Mouse (Mus musculus) CH12.LX (cell line): ENCODE results near the gene Rimkla.

Source experiments
- CTCF ChIP-seq, 2 experiments: IDR thresholded peaks in 1 of 2; conservative IDR thresholded peaks in 1 of 2; 2 replicates each; pipeline ENCODE4 v1.5.1; 2011 to 2012; ENCODE audit warnings: low read depth in 2 of 2, low read length in 2 of 2, improper control_type of control experiment in 1 of 2, inconsistent platforms in 1 of 2, mild to moderate bottlenecking in 1 of 2, moderate library complexity in 1 of 2
- KAT2A ChIP-seq: IDR thresholded peaks from 2 replicates; pipeline ENCODE4 v1.6.1; 2012; ENCODE audit warnings: low read length, improper control_type of control experiment, inconsistent platforms; ENCODE audit not compliant: insufficient replicate concordance
- NELFE ChIP-seq: IDR thresholded peaks from 2 replicates; pipeline ENCODE4 v1.6.1; 2011; ENCODE audit warnings: low read depth, low read length, improper control_type of control experiment
- POLR2A ChIP-seq: IDR thresholded peaks from 2 replicates; pipeline ENCODE4 v1.6.1; 2011; ENCODE audit warnings: low read depth, mild to moderate bottlenecking, improper control_type of control experiment, low read length
- UBTF ChIP-seq: IDR thresholded peaks from 2 replicates; pipeline ENCODE4 v1.6.1; 2012; ENCODE audit warnings: low read depth, mild to moderate bottlenecking, inconsistent platforms, low read length, improper control_type of control experiment, moderate library complexity
- USF2 ChIP-seq: conservative IDR thresholded peaks from 2 replicates; pipeline ENCODE4 v1.6.1; 2011; ENCODE audit warnings: low read depth, low read length, improper control_type of control experiment

GRCm38 (mm10) chr4:119421191-119421590, 71.2 kb downstream of the Rimkla start:
- TF ChIP-seq CTCF (conservative IDR thresholded peaks at IDR 0.05 in 1 of 2, IDR thresholded peaks at IDR 0.05 in 1 of 2; ENCODE audit: low read depth in 2 of 2, low read length in 2 of 2): no peak
- no peak for TF ChIP-seq NELFE
- no peak for TF ChIP-seq POLR2A
- no peak for TF ChIP-seq UBTF
- TF ChIP-seq KAT2A: no peak
- TF ChIP-seq USF2: no peak
